Mouse (Mus musculus): ENCODE results near the gene Nnmt.
A peak's percentile ranks its signal among the peaks of the same experiment; 100 is the strongest.

The Nnmt gene

DNA sequence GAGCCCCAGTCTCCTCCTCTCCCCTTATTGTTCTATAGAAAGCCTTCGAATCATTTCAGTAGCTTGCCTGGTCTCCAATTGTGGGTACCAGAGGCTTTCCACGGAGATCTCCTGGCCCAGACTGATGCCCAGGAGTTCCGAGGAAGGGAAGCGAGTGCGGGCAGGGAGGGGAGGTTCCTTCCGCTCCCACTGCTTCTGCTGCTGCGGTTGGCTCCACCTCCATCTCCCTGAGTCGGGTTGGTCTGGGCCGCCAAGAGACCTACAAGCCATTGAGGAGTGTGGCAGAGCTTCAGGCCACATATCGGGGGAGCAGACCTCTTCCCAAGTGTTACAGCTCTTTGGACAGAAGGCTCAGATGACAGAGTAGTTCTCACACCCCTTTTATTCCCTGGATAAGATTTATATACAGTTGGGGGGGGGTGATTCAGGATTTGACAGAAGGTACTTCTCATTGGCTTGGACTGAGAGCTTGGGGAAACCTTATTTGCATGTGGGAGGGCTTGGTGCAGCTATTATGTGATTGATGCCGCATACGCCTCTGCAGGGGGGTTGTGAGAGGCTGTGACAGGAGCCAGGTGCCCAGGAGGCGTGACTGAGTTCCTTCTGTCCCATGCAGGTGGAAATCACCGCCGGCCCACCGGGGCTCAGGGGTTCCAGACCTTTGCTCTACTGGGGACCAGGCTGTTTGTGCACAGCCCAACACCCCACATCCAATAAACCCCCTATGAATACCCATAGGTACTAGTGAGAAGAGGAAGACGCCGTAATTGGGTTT is 30.8 kb upstream of the Nnmt start:
- DNase-seq (ENCODE audit: low read depth, low spot score) = no peak

DNA sequence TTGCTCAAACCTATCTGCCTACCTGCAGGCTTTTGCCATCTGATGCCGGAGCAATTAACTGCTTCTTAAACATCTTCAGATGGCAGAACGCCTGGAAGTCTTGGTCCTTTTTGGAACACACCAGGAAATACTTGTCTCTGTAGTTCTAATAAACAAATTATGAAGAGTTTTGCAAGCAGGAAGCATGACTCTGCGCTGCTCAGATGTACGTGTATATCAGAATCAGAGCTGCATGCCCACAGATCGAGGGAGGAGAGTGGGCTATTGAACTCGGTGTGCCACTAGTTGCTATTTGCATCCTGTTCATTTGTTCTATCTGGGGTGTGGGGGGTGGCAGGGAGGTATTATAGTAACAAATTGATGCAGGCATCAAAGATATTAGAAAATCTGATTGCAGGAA is 28.2 kb upstream of the Nnmt start:
- no peak for DNase-seq (ENCODE audit: low read depth, low spot score)

DNA sequence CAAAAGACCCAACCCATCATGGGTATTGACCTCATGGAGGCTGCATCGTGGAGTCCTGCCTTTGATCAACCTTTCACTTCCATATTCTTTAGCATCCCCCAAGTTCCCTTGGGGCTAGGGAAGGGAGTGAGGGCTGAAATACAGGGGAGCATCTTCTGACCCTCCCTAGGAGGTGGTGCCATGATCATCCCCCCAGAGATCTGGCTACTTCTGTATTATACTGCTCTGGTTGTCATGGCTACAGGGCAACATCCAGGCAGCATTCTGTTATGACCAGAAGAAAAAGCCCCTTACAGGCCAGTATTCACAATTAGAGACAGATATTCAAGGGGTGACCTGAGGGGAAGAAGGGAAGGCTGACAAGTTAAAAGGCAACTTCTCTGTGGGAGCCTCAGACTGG is 14.3 kb upstream of the Nnmt start:
- no peak for DNase-seq (ENCODE audit: low read depth, low spot score)

DNA sequence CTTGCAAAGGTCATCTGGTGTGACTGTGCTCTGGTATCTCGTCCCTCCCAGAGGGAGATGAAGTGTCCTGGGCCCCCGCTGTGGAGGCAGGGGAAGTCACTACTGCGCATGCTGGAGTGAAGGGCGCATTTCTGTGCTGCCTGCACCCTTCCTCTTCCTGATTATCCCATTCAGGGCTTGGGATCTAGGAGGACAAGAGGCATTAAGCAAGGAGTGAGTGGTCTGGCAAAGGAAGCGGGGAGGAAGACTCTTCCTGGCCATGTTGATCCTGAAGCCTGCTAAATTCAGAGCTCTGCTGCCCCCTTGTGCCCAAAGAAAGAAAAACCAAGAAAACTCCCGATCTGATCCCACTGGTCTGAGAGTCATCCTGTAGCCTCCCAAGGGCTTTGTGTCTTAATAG is 13.6 kb upstream of the Nnmt start:
- DNase-seq (ENCODE audit: low read depth, low spot score) = peak; percentile 75

DNA sequence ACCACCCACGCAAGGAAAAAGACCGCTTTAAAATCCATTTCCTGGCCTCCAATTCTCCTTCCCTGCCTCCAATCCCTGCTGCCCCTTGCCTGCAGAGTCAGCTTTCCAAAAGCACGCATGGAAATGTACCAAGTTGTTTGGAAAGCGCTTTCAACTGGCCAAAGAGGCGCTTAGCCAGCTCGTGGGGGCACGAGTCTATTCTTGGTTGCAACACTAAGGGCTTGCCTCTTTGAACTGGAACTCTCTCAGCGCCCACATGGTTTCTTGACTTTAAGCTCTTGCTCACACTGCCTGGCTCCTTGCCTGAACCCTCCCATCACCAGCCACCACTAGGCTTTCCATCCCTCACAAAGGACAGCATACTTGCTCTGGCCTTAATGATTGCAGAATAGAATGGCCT is 13.2 kb upstream of the Nnmt start:
- no peak for DNase-seq (ENCODE audit: low read depth, low spot score)

DNA sequence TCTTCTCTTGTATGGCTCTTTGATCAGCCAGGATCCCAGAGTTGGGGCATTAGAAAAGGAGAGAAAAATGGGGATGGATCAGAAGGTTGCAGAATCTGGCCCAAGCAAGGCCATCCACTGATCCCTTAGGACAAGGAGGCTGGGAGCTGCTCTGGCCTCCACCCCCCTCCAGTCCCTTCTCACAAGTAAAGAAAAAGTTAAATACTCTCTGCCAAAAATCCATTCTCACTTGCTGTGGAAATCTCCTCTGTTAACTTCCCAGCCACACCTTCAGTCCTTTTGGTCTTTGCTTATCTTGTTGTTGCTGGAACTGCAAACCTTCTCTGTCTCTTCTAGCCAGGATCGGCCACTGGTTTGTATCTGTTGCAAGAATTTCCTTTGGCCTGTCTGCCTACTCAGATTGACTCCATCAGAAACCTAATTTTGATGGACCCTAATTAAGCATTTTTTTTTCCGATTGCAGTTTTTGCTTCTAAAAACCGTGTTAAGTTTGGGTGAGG is 12.6 kb upstream of the Nnmt start:
- no peak for DNase-seq (ENCODE audit: low read depth, low spot score)

DNA sequence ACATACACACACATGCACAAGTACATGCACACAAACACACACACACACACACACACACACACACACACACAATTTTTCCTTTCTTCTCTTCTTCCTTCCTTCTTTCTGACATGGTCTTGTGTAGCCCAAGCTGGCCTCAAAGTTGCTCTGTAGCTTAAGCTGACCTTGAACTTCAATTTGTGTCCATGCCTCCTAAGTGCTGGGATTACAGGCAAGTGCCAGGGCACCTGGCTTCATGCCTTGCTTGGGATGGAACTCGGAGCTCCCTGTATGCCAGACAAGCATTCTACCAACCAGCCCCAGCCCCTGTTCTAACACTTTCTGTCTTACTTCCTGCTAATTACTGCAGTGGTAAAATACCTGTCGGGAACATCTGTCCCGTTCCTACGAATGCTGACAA is 8.3 kb upstream of the Nnmt start:
- DNase-seq (ENCODE audit: low read depth, low spot score) = no peak

DNA sequence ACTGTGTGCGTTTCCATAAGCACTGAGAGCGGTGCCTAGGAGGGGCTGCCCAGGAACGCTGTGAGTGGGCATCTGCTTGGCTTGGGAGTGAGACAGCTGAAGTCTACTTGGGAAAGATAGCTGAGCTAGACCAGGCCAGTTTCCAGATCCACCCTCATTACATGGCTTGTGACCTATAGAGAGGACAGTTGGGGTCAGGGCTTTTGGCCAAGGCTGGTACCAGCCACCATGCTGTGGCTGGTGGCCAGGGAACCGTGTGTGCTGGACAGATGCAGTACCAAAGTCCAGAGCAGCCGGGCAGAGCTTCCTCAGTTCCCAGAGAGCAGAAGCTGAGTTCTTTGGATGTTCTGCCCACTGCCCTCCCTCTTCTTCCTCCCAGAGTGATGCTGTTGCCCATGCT is 7.6 kb upstream of the Nnmt start:
- DNase-seq (ENCODE audit: low read depth, low spot score) = no peak

DNA sequence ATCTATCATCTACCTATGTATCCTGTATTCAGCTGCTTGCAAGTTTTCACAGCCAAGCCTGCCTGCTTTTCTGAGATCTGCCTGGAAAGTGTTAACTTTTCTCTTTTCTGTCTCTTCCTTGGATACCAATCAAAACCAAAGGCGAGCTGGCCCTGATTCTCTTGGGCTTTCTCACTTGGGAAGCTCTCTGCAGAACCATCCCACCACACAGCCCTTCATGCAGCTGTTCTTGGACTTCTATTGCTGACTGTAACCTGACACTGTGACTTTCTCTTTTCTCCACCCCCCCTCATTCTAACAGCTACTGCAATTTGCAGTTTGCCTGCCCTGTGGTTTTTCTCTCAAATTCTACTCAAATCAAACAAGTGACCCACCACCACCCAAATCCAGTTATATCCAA is 6.1 kb upstream of the Nnmt start:
- no peak for DNase-seq (ENCODE audit: low read depth, low spot score)

DNA sequence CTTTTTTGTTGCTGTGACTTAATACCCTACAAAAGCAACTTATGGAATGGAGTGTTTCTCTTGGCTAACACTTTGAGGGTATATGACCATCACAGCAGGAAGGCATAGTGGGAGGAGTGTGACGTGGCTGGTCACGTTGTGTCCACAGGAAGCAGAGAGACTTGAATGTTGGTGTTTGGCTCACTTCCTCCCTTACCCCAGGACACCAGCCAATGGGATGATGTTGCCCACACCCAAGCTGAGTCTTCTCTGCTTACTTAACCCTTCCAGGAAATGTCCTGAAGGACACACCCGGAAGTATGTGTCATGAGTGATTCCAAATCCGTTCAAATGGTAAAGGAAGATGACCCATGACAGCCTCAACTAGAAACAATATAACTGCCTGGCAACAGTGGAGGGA is 4.8 kb upstream of the Nnmt start:
- DNase-seq (ENCODE audit: low read depth, low spot score) = no peak

DNA sequence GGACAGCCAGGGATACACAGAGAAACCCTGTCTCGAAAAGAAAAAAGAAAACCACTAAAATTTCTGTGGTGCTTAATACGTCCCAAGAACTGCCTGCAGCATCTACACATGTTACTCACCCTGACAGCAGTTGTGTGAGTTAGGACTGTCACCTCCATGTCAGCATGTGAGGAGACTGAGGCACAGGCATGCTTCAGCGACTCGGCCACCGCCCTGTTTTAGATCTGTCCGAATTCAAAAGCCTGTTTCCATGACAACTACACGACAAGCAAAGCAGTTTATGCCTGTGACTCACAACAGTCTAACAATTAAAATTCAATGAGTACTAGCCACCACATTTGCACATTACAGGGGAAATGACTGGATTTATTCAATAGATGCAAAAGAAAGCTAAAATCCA is 2.5 kb upstream of the Nnmt start:
- DNase-seq (ENCODE audit: low read depth, low spot score) = no peak

DNA sequence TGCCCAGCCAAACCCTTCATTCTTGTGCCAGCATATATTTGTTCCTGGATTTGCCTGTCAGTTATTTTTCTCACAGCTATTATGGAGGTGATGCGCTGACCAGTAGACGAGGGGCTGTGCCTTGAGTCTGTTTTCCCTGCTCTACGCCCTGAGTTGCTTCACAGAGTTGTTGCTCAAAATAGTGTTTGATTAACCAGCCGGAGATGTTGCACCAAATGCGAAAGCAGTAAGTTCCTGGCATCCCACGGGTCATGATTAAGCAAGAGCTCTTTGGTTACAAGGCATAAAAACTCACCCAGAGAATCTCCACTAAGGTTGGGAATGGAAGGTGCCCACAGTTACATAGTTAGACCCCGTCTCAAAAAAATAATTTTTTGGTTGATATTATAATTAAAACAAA is 1.2 kb upstream of the Nnmt start:
- DNase-seq (ENCODE audit: low read depth, low spot score) = no peak

DNA sequence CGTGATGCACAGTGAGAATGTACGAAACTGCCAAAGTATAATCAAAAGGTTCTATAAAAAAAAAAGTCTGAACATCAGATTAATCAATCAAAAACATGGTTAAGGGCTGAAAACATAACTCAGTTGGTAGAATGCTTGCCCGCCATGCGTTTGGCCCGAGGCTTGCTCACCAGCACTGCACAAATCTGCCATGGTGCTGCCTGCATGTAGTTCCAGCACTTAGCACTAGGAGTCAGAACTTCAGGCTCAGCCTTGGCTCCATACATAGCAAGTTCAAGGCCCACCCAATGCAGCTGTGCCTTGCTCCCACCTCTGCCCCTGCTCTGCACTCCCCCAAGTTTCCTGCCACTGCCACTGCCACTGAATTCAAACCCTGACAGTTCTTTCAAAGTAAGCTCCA is 744 bp upstream of the Nnmt start:
- DNase-seq (ENCODE audit: low read depth, low spot score) = no peak

DNA sequence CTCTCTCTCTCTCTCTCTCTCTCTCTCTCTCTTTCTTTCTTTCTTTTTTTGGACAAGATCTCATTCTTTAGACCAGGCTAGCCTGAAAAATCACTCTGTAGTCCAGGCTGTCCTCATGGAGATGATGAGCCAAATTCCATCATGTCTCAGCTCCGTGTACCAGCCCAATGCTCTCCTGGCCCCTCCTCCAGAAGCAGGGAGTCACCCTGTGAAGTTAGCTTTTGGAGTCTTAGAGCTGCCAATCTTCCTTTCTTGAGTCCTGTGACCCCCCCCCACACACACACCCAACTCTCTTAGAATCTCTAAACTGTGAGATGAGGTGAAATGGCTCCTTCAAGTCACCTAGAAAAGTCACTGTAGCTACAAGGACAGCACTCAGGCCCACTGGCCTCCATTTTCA is 727 bp downstream of the Nnmt start:
- no peak for DNase-seq (ENCODE audit: low read depth, low spot score)

DNA sequence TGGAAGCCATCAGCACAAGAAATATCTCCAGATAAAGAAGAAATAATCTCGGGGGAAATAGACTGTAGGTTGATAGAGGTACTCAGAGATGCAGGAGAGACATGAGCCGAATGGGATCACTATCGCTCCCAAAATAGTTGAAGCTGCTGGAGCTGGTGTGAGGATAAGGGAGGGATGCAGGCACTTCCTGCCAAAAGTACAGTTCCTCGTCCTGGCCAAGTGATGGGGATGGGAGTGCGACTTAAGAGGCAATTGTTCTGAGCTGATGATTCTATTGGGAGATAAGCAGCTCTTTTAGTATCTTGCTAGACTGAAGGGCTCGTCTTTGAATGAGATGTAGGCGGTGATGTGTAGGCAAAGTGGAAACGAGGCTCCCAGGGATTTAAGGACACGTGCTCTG is 4.1 kb downstream of the Nnmt start:
- DNase-seq (ENCODE audit: low read depth, low spot score) = no peak

DNA sequence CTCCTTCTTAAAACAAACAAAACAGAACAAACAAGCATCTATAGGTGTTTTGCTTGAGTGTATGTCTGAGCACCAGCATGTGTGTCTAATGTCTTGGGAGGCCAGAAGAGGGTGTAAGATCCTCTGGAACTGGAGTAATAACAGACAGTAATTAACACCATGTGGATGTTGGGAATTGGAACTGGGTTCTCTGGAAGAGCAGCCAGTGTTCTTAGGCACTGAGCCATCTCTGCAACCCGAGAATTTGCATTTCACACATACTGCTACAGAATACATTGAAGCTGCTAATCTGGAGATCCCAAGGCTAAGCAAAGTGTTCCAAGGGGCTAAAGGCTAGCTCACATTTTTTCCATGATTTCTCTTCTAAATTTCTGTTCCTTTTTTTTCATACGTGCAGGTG is 4.9 kb downstream of the Nnmt start:
- DNase-seq (ENCODE audit: low read depth, low spot score) = no peak

DNA sequence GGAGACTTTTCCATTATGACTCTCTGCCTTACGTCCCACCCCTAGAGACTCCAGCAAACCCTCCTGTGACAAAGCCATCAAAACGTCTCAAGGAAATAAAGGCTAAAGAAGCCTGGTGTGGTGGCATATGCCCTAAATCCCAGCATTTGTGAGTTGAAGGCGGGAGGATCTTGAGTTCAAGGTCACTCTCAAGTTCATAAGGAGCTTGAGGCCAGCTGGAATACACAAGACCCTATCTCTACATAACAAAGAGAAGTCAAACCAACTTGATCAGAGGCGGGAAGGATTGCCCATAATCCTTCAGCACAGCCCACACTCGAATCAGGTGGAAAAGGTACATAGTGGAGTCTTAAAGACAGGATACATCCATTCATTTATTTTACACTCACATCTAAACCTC is 7.5 kb downstream of the Nnmt start:
- no peak for DNase-seq (ENCODE audit: low read depth, low spot score)

DNA sequence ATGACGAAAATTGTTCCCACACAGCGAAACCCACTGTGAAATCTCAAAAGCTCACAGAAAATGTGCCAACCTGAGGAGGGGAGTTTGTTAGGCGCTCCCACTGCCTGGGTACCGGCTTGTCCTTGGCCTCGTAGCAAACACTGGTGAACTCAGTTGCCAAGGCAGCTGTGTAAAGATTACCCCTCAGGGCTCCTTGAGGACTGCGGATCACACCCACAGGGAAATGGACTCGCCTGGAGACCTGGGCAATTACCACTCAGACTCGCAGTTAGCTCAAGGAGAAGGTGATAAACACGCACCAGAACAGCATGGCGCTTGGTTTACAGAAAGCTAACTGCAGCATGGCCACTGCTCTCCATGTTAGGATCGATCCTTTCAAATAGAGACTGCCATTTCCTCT is 8.0 kb downstream of the Nnmt start:
- DNase-seq (ENCODE audit: low read depth, low spot score) = no peak

DNA sequence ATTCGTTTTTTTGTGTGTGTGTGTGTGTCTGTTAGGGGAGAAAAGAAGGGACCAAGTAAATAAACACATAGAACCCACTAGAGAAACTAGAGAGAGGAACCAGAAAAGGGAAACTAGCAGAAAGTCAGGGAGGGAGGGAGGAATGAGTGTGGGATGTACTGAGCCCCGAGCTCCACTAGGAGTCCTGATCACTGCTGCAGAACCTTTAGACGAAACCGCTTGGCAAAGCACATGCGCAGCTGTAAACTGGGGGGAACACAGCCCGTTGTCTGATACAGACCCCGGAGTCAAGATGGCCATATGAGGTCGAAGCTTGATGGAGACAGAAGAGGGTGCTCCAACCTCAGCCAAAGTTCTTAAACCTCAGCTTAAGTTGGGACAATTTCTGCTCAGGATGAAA is 11.0 kb downstream of the Nnmt start:
- DNase-seq (ENCODE audit: low read depth, low spot score) = no peak

DNA sequence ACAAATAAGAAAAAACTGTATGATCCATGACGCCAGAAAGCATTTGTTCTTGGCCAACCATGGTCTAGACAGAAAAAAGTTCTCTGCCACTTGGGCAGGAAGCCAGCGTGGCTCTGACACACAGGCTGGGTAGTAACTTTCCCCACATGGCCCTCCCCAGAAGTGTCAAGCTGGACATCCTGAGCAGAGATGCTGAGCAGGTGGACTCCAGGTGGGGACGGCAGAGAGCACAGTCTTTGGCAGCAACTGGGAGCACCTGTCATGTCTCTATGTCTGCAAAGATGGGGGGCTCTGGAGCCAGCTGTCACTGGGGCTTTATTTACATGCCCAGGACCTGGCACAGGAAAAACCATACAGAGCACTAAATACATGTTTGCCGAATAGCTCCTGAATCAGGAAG is 14.3 kb downstream of the Nnmt start:
- DNase-seq (ENCODE audit: low read depth, low spot score) = no peak

DNA sequence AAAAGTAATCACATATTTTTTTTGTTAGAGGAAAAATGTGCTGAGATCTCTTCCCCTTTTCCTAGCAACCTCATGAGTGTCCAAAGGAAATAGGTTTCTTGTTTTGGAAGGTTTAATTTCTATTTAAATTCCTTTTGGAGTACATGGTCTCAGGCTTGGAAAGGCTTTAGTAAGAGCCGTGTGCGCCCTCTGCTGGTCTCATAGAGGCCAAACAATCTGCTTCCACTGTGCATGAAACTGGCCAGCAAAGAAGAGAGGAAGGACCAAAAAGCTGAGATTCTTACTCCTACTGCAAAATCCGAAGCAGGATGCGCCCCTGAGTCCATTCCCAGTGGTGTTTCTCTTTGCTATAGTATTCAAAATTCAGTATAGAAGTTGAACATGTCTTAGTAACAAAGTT is 18.6 kb downstream of the Nnmt start:
- DNase-seq (ENCODE audit: low read depth, low spot score) = peak; percentile 59

DNA sequence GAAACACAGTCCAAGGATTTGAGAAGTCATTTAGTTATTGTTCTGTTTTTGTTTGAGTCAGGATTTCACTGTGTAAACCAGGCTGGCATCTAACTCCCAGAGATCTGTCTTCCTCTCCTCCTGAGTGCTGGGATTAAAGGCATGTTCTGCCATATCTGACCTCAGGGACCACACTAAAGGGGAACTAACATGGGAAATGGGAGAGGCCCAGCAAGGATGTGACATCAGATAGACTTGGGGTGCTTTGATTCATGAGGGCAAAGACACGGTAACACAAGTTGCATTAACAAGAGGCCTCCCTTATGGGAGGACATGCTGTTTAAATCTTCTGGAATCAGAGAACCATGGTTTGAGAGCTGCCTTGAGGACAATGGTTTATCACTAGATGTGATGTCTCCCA is 24.1 kb downstream of the Nnmt start:
- DNase-seq (ENCODE audit: low read depth, low spot score) = no peak

DNA sequence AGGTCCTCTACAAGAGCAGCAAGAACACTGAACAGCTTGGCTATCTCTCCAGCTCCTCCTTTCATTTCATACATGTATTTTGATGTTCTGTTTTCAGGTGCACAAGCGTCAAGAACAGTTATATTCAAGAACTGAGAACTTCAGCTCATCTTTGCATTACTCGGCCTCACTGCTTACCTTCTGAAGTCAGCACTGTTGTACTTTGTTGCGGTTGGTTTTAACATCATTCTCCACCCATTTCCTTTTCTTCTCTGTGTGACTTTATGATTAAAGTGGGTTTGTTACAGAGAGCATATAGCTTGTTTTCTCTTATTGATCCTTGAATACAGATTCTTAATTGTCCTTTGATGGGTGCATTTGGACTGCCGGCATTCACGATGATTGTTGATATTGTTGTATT is 42.6 kb downstream of the Nnmt start:
- DNase-seq (ENCODE audit: low read depth, low spot score) = no peak

DNA sequence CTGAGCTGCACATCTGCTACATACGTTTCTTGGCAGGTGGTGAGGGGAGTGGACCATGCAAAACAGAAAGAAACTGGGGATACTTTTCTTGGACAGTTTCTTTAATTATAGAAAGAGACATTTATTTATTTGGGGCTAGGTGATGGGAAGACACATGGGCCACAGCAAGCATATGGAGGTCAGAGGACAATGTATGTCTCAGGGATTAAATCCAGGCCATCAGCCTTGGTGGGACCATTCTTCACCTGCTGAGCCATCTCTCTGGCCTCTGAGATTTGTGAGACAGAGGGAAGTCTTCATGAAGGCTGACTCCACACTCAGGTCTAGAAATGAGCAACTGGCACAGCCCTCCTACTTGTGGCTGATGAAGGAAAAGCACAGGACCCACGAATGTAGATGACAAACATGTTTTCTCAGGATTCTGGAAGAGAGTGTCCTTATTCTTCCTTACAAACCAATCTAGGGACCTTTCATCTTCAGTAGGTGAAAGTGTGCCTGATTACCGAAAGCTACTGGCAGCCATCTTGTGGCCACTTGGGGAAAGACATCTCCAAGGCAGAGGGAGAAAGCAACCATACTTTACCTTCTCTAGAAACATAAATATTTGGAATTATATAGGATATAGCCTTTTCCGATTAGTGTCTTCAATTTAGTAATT is 45.3 kb downstream of the Nnmt start:
- peak; percentile 27 for DNase-seq (ENCODE audit: low read depth, low spot score)

All from retina, postnatal 7 days (tissue).